Mouse (Mus musculus): ENCODE measurements around the gene P2rx4. TPM values are rescaled to one million over a fixed set of nuclear protein-coding genes. Genes with fewer than 3 reads are reported as not detected.

P2rx4 gene
- polyA plus RNA-seq, 1 experiment from 2014 or later, result 25.6 TPM

Small RNAs within 50 kb of the gene (microRNA-seq; reads per million reads assigned to microRNA genes)
- gene Mir8115, result not detected

Other genes with a start within 250 kb of the P2rx4 start
- 44.2 and 45.7 TPM in 2 replicates for gene Atp2a2, start 205.3 kb upstream of the P2rx4 start, polyA plus RNA-seq (2016; fragmentation: Nextera tagmentation; extraction: Ambion mirVana)
- gene Ift81, start 93.0 kb upstream of the P2rx4 start, polyA plus RNA-seq (2016; fragmentation: Nextera tagmentation; extraction: Ambion mirVana), result 4.6 and 7.0 TPM in 2 replicates
- gene P2rx7, start 63.6 kb upstream of the P2rx4 start, polyA plus RNA-seq (2016; fragmentation: Nextera tagmentation; extraction: Ambion mirVana), result 1.1 and 1.2 TPM in 2 replicates
- gene Camkk2, start 71.9 kb downstream of the P2rx4 start, polyA plus RNA-seq (2016; fragmentation: Nextera tagmentation; extraction: Ambion mirVana), result 14.5 and 16.7 TPM in 2 replicates
- gene Anapc5, start 113.8 kb downstream of the P2rx4 start, polyA plus RNA-seq (2016; fragmentation: Nextera tagmentation; extraction: Ambion mirVana), result 330 and 342 TPM in 2 replicates
- 14.4 and 14.9 TPM in 2 replicates for gene Rnf34, start 142.5 kb downstream of the P2rx4 start, polyA plus RNA-seq (2016; fragmentation: Nextera tagmentation; extraction: Ambion mirVana)